Mouse (Mus musculus) MEL-GATA-1-ER (cell line): ENCODE measurements around the gene Trim71.

Experiments used
- DNase-seq: peaks from one replicate; pipeline ENCODE4 v3.0.0-alpha.2; 2012; ENCODE audit warnings: low read depth; ENCODE audit errors: extremely low read depth

The Trim71 gene

DNA sequence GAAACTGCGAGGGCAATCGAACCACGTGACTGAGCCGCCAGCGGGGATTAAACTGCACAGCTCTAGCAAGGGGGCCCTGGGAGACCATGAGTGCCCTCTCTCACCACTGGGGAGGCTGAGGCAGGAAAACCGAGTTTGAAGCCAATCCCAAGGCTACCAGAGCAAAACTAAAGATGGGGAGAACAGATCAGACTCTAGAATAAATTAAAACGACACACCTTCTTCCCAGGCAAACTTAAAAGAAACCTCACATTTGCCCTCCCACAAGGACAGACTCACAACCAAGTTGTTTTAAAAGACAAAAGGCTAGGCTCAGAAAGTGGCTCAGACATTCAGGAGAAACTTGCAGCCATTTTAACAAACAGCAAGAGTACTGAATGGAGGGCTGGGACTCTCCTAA lies 7.1 kb downstream of the Trim71 start:
- no peak for DNase-seq

DNA sequence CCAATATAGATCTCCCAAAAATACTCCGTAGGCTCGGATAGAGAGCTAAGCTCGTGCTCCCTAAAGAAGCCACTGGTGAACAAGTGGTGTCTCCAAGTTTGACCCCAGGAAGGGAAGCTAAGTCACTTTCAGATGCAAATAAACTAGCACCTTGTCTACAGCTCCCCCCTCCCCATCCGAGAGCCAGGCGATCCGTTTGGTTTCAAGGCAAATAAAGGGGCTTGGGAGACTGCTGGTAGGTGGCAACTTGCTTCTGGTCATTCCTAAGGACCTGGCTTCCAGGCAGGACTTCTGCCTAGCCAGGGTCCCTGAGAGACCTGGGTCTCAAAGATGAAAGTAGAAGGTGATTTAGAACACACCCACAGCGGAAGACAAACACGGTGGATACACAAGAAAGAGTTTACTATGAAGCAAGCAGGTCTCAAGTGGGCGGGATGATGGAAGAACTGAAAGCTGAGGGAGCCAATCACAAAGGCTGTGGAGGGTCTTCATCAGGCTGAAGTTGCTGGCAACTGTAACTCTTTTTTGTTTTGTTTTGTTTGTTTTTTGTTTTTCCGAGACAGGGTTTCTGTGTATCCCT lies 7.8 kb downstream of the Trim71 start:
- no peak for DNase-seq

DNA sequence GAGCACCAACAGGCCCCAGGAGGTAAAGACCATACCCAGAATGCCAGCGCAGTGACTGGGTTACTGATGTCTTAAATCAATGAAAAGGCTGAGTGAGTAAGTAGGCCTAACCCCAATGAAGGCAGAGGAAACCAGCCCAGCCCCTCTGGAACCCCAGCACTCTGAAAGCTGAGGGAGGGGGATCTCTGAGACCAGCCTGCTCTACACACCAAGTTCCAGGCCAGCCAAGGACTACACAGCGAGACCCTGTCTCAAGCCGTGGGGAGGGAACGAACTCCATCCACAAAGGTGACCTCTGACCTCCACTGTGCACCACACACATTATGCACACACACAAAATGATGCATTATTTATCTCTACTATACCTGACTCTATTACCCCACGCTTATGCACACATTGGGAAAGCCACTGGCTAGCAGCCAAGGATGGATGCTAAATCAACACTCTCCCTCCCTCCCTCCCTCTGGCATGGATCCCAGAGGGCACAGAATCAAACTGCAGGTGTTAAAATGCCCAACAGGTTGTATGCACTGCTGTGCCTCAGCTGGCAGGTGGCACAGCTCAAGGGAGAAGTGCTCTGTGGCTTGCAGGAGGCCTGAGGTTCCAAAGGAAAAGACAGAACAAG lies 9.7 kb downstream of the Trim71 start:
- DNase-seq = no peak

DNA sequence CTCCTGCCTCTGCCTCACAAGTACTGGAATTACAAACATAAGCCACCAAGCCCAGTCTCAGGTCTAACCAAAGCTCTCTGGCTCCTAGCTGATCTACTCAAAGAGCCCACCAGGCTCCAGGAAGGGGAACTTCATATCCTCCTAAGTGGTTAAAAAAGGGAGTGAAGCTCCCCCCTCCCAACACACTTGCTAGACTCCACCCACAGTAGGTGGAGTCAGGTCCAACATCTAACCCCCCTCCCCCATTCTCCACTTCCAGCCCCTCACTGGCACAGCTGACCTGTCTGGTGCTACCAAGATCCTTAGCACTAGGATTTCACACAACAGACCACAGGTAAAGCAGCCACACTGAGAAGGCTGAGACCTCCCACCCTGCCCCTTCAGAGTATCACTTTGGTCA lies 10.3 kb downstream of the Trim71 start:
- no peak for DNase-seq

DNA sequence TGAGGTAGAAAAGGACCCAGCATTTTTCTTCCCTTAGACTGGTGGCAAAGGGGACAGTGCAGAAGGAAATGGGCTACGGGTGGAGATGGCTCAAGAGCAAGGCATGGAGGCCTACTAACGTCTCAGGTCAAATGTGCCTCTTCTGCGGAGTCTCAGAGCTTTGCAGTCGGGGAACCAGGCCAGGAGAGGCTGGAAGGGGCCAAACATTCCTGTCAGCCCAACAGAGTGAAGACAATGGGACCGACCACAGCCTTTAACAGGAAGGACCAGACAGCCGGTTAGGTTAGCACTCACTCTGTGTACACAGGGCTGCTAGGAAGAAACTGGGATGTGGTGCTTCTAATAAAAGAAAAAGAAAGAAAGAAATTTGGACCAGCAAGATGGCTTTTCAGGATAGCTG lies 14.1 kb downstream of the Trim71 start:
- DNase-seq = no peak

DNA sequence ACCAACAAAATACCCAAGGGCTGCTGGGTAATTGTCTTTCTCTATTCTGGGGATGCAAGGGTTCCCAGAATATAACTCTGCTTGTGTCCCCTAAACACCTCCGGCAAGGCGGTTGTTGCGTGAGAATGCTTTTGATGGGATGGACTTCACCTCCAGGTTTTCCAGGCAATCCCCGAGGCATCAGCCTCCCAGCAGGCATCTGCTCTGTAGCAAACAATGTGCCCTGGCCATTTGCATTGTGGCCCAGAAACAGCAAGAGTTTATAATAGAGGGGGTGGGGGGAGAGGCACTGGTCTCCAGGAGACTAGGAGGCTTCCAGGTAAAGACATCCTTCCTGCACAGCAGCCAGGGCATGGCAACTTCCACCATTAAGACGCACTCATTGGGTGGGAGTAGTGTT lies 15.1 kb downstream of the Trim71 start:
- DNase-seq = no peak

- no peak for DNase-seq
Observed at GRCm38 (mm10) chr9:114548496-114548895, 15.7 kb downstream of the Trim71 start.

DNA sequence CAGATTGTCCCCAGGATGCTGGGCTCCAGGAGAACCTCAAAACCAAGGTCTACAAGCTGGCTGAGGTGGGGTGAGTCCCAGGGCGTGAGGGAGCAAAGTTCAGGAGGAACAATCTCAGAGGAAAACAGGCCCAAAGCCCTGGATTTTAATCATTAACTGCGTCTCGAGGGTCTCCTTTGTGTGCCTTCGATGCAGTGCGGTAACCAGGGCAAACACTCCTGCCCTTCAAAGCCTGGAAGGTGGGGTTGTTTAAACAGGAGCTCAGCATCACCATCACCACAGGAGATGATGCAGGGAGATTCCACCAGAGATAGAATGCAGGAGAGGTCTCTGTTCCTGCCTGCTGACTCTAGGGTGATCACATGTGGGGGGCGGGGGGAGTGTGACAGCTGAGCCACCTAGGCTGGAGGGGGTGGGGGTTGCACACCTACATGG lies 16.5 kb downstream of the Trim71 start:
- no peak for DNase-seq

- DNase-seq = no peak
Observed at GRCm38 (mm10) chr9:114546765-114547164, 17.4 kb downstream of the Trim71 start.

GRCm38 (mm10) chr9:114544754-114545393 lies 19.3 kb downstream of the Trim71 start:
- DNase-seq = no peak

DNA sequence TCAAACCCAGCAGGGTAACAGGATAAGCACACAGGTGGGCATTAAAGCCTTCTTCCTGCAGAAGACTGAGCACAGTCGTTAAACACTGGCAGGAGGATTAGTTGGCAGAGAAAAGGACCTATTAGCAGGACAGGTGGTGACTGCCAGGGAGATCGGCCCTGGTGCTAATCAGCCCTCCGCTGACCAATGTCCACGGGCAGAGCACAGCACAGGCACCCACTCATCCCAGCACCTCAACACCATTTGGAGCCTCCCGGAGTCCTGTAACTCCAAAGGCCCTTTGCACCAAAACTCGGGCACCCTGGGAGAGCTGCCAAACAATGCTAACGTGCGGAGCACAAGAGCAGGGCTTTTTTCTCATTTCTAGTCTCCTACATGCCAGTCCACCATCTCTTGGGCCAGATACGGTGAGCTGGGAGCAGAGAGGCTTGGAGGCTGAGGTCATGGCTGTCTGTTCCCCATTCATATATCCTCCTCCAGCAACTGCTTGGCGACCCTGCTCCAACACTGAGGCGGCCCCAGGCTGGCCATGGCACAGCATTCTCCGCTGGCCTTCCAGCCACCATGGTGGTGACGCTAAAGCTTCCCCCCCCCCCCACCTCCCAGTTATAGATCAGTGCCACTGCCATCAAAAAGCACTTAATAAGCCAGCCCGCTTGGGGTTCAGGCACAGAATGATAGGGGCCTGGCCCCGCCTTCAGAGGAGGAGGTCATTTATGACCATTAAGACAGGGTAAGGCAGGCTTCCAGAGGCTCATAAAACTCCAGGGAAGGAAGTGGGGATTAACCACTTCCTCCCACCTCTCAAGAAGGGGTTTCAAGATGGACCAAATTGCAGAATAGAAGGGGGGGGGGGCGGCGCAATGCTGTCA lies 20.1 kb downstream of the Trim71 start:
- no peak for DNase-seq

GRCm38 (mm10) chr9:114541279-114541741 lies 22.9 kb downstream of the Trim71 start:
- DNase-seq = no peak

GRCm38 (mm10) chr9:114538996-114539563 lies 25.1 kb downstream of the Trim71 start:
- DNase-seq = no peak

GRCm38 (mm10) chr9:114536628-114537027 lies 27.5 kb downstream of the Trim71 start:
- DNase-seq = no peak

- DNase-seq = no peak
Observed at GRCm38 (mm10) chr9:114534747-114535517, 29.2 kb downstream of the Trim71 start.

DNA sequence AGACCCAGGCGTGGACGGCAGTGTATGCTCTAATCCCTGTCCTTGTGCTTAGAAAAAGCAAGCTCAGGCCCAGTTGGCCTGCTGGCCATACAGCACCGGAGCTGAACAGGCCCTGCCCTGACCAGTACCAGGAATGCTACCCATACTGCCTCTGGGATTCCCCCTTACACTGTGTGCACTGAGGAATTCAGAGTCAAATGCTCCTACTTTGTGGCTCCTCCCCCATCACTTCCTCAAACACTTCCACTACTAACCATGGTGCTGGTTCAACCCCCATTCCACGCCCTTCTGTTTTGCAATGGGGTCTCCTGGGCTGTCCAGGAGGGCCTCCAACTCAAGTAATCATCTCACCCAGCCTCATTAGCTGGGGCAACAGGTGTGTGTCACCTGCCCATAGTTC lies 30.3 kb downstream of the Trim71 start:
- no peak for DNase-seq

GRCm38 (mm10) chr9:114531276-114531675 lies 32.9 kb downstream of the Trim71 start:
- no peak for DNase-seq

DNA sequence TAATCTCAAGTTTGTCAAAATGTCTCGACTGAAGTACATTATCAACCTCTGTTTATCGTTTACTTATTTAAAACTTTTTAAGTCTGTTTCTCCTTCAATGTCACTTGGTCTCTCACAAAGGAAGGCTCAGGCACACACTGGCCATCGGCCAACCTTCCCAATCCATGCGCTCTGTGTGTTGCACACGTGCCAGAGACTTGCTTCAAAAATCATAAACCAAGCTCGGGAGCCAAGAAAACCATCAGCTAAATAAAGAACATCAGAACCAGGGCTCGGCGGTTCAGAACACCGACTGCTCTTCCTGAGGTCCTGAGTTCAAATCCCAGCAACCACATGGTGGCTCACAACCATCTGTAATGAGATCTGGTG lies 35.5 kb downstream of the Trim71 start:
- no peak for DNase-seq

DNA sequence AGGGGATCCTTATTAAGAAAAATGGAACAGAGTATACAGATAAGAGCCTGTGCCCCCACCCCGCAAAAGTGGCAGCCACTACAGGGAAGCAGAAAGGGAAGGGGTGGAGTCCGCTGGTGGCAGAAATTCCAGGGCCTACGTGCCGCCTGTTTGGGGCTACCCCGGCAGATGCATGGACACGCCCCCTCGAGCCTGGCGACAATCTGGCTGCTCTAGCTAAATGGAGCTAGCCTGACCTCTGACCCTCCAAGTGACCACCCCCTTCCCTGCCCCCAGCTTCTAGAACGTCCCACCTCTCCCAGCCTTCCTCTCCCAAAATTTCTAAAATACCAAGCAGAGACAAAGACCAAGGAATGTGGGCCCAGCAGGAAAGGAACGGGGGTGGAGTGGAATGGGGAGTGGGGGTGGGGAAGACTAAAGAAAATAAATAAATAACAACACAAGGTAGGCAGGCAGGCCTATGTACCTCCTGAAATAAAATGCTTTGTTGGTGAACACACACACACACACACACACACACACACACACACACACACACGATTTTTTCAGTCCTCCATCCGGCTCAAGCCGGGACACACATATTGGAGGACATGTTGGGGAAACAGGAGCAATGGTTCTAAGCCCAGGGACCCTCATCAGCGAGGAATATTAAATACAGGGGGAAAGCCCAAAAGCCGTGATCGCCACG lies 36.0 kb downstream of the Trim71 start:
- no peak for DNase-seq

DNA sequence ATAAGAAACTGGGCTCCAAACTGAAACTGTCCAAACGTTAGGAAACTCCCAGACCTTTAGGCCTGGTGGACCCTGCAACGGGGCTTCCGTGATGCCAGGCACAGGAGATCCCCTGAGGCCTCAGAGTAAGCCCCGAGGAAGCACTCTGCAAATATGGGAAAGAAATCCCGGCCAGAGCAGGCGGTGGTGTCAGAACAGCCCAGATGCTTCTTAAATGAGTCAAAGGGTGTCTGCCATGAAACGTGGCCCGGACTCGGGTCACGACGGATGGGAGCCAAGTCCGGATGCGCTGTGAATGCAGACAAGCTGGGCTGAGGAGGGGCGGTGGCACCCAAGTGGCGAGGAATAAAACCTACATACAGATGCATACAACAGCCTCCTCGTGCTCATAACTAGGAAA lies 37.1 kb downstream of the Trim71 start:
- no peak for DNase-seq
